Mouse (Mus musculus) skeletal muscle tissue, adult 2 months (tissue): ENCODE results near the gene Ubb.

Source experiments
- DNase-seq: peaks from one replicate; pipeline ENCODE4 v3.0.0-alpha.2; 2012; ENCODE audit warnings: low read depth, low spot score

The Ubb gene

GRCm38 (mm10) chr11:62583031-62583430 is 32.1 kb downstream of the Ubb start:
- no peak for DNase-seq

GRCm38 (mm10) chr11:62584671-62585206 is 33.8 kb downstream of the Ubb start:
- DNase-seq, result no peak

GRCm38 (mm10) chr11:62587034-62587433 is 36.1 kb downstream of the Ubb start:
- DNase-seq, result no peak

GRCm38 (mm10) chr11:62589391-62589790 is 38.4 kb downstream of the Ubb start:
- DNase-seq, result no peak

GRCm38 (mm10) chr11:62591026-62591425 is 40.1 kb downstream of the Ubb start:
- DNase-seq, result no peak

GRCm38 (mm10) chr11:62591904-62592575 is 41.1 kb downstream of the Ubb start:
- no peak for DNase-seq

- DNase-seq, result no peak
Measured at GRCm38 (mm10) chr11:62598571-62598970, 47.6 kb downstream of the Ubb start.

- no peak for DNase-seq
Measured at GRCm38 (mm10) chr11:62601732-62602618, 51.0 kb downstream of the Ubb start.
